In the genomic region with DNA sequence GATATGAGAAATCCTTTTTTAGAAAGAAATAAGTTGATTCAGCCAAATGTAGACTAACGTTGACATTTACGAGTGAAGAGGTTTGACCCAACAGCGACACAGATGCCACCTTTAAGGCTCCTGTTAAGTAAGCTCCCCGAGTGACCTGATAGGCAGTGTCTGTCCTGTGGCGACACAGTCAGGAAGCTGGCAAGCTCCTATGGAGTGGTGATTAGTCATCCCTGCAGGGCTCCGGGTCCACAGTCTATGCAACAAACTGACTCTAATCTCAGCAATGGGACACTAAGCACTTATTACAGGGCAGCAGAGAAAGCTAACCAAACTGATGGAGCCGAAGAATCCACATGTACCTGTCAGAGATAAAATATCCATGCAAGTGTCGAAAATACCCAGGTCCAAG, we compare ENCODE assay signal across 22 mouse cellular contexts.
DNase-seq lines count a peak whose midpoint lies in the region; ATAC-seq lines count a peak whose summit lies in the region.
"Had no signal": no experiment of that assay in that cellular context is flagged by ENCODE, and none has a peak within 500 bp of the region (broad histone marks: within the 10 kb centered on the region; RNA-seq: fewer than 3 reads in every experiment).

No protein-coding gene starts in this region.

- peak; percentile 27 to 35 for DNase-seq in adrenal gland, postnatal 36 days
- DNase-seq in adrenal gland, postnatal 4 days (ENCODE audit: low spot score in 2 of 2) = no peak
- DNase-seq in 3134 (ENCODE audit: extremely low read depth, insufficient read length, low spot score) = peak; percentile 33
- DNase-seq in 3T3-L1 (ENCODE audit: low read depth, low spot score) = peak; percentile 60
- no peak for DNase-seq in spleen, postnatal 36 days (ENCODE audit: low spot score in 2 of 2)
- DNase-seq: cerebellum, adult 18-20 months; cerebellum, adult 9-10 months; cerebellum, postnatal 14 days; forebrain, postnatal 0 days; gastrocnemius, adult 2 months; gastrocnemius, postnatal 14 days; heart, adult 11 months; heart, postnatal 14 days; heart, postnatal 4 days; kidney, adult 18-20 months had no signal

- no peak for ATAC-seq in cerebellum, adult (ENCODE audit: insufficient number of reproducible peaks, low FRiP score, low TSS enrichment)
- ATAC-seq: activated CD4-positive, CD25-positive, alpha-beta regulatory T cell, adult 4 months; CD4-positive, CD25-positive, alpha-beta regulatory T cell, adult 4 months; forebrain, embryonic 14.5 days; forebrain, postnatal 0 days; hindbrain, postnatal 0 days; inflammation-experienced regulatory T-cells, adult 6 months; intestine, embryonic 16.5 days had no signal

Comparison
In these comparisons a context has a peak if more than half of its experiments do, and no peak if none do; other contexts are left out.
1. DNase-seq: peak in adrenal gland, postnatal 36 days (2 of 2), 3134 (single experiment) and 3T3-L1 (single experiment); none in adrenal gland, postnatal 4 days (0 of 2) and spleen, postnatal 36 days (0 of 2).